Comparison of ENCODE assay signal across 11 mouse cellular contexts in genomic region chr7:81492628-81493027, GRCm38 (mm10). TPM values are rescaled to one million over a fixed set of nuclear protein-coding genes. Genes with fewer than 3 reads are reported as not detected.
A peak's percentile ranks its signal among the peaks of the same experiment; 100 is the strongest.
DNase-seq lines count a peak whose midpoint lies in the region; ATAC-seq and TF ChIP-seq lines count a peak whose summit lies in the region.
"Had no signal": no experiment of that assay in that cellular context is flagged by ENCODE, and none has a peak within 500 bp of the region (broad histone marks: within the 10 kb centered on the region; RNA-seq: fewer than 3 reads in every experiment).

No protein-coding gene starts in this region.

- no peaks in the 10 kb centered on the region for H3K36me3 ChIP-seq in testis, adult 2 months (ENCODE audit: control insufficient read depth, insufficient read depth, low read length)
- no peaks in the 10 kb centered on the region for H3K36me3 ChIP-seq in midbrain, embryonic 11.5 days (ENCODE audit: control insufficient read depth, insufficient read depth, low read length)

- H3K4me1 ChIP-seq in testis, adult 2 months (ENCODE audit: control insufficient read depth, insufficient read depth, low read length) = peaks cover 11% of the 10 kb centered on the region
- peaks cover 28% of the 10 kb centered on the region for H3K4me1 ChIP-seq in midbrain, embryonic 11.5 days (ENCODE audit: control insufficient read depth, insufficient read depth, low read length)

- H3K4me3 ChIP-seq in gastrocnemius, adult 2 months = peak overlapping the region; percentile 70
- H3K4me3 ChIP-seq in testis, adult 2 months (ENCODE audit: control insufficient read depth, low read depth, low read length) = peak overlapping the region; percentile 10; the same call in 1 of the 2 replicates
- H3K4me3 ChIP-seq in midbrain, embryonic 11.5 days (ENCODE audit: low read depth, low read length) = peak overlapping the region; percentile 70

- WGBS in midbrain, embryonic 11.5 days = 40% methylated on average over 9 of the region's 9 CpGs

- ATAC-seq in midbrain, embryonic 11.5 days (ENCODE audit: low FRiP score) = no peak

- H3K4me2 ChIP-seq in midbrain, embryonic 11.5 days = peak overlapping the region; percentile 84

- H3K27me3 ChIP-seq in testis, adult 2 months (ENCODE audit: control insufficient read depth, insufficient read depth, low read length) = no peaks in the 10 kb centered on the region
- H3K27me3 ChIP-seq in midbrain, embryonic 11.5 days (ENCODE audit: control insufficient read depth, insufficient read depth, low read length) = no peaks in the 10 kb centered on the region

- H3K9ac ChIP-seq in midbrain, embryonic 11.5 days (ENCODE audit: low read length) = peak overlapping the region; percentile 62

- no peak for DNase-seq in gastrocnemius, adult 2 months
- no peak for DNase-seq in gastrocnemius, postnatal 36 days
- no peak for DNase-seq in testis, postnatal 14 days (ENCODE audit: low spot score)
- DNase-seq in midbrain, embryonic 11.5 days (ENCODE audit: low spot score, missing footprints) = peak; percentile 86
- DNase-seq in adrenal gland, postnatal 14 days = no peak
- DNase-seq in thymus, adult 18-20 months = no peak
- no peak for DNase-seq in ovary, adult 18-20 months (ENCODE audit: low spot score)

- intact Hi-C loops in gastrocnemius, adult 2 months (cut with DNase I) = loop anchor here (2.0 kb wide), 1 partner anchor 38 kb away; the partner anchor contains the start of gene Cpeb1
- intact Hi-C loops in gastrocnemius, postnatal 36 days (cut with DNase I) = no loop called here

- H3K9me3 ChIP-seq in midbrain, embryonic 11.5 days (ENCODE audit: control insufficient read depth, low read length) = no peaks in the 10 kb centered on the region

- H3K27ac ChIP-seq in gastrocnemius, adult 2 months = no peak overlapping the region
- H3K27ac ChIP-seq in testis, adult 2 months (ENCODE audit: control insufficient read depth, insufficient read depth, low read depth, low read length) = no peak overlapping the region
- H3K27ac ChIP-seq in midbrain, embryonic 11.5 days (ENCODE audit: low read depth, low read length) = no peak overlapping the region

- TF ChIP-seq POLR2A in testis, adult 2 months (IDR thresholded peaks at IDR 0.05; ENCODE audit: control insufficient read depth, low read depth, low read length) = no peak

- TF ChIP-seq CTCF in gastrocnemius, adult 2 months (IDR thresholded peaks at IDR 0.05) = no peak
- no peak for TF ChIP-seq CTCF in testis, adult 2 months (IDR thresholded peaks at IDR 0.05; ENCODE audit: control insufficient read depth, insufficient read depth, insufficient replicate concordance, low read depth, low read length)

RNA-seq across cellular contexts. Expression of gene Ap3b2, which starts 1.1 kb away (rescaled TPM):
- under 1 TPM; 0.20 TPM for total RNA-seq in gastrocnemius, adult 2 months (2021)
- total RNA-seq in gastrocnemius, postnatal 36 days (2021) = under 1 TPM; 0.59 to 0.62 TPM
- 0.22 and 0.40 TPM in 2 replicates for polyA plus RNA-seq in testis, adult 2 months (2012; rRNA removed)
- polyA plus RNA-seq in midbrain, embryonic 11.5 days (2014; fragmentation: Nextera tagmentation; extraction: Ambion mirVana) = 33.4 and 34.4 TPM in 2 replicates
- total RNA-seq in adrenal gland, postnatal 14 days (2021) = 8.8 and 11.7 TPM in 2 replicates
- total RNA-seq: liver, adult 2 months had no signal
- polyA plus RNA-seq: liver, adult 2 months had no signal

RNA-seq across cellular contexts. Expression of gene BC048679, which starts 5.5 kb away (rescaled TPM):
- 10 to 100 TPM in 1 of 2 experiments, 1 to 10 TPM in 1; 1.4 to 10.7 TPM for total RNA-seq in gastrocnemius, adult 2 months (2021)
- total RNA-seq in gastrocnemius, postnatal 36 days (2021) = 1 to 10 TPM; 2.3 to 3.5 TPM
- polyA plus RNA-seq in testis, adult 2 months (2012; rRNA removed) = 0.77 and 13.1 TPM in 2 replicates
- not detected in 2 replicates for polyA plus RNA-seq in midbrain, embryonic 11.5 days (2014; fragmentation: Nextera tagmentation; extraction: Ambion mirVana)
- total RNA-seq in adrenal gland, postnatal 14 days (2021) = not detected in 2 replicates
- total RNA-seq: liver, adult 2 months had no signal
- polyA plus RNA-seq: brain, embryonic 14.5 days; liver, adult 2 months; Patski had no signal

RNA-seq across cellular contexts. Expression of gene Cpeb1, which starts 37.4 kb away (rescaled TPM):
- total RNA-seq in gastrocnemius, adult 2 months (2021) = 10 to 100 TPM; 27.1 to 43.3 TPM
- total RNA-seq in gastrocnemius, postnatal 36 days (2021) = 10 to 100 TPM; 22.0 to 28.9 TPM
- 9.2 and 12.0 TPM in 2 replicates for polyA plus RNA-seq in testis, adult 2 months (2012; rRNA removed)
- polyA plus RNA-seq in midbrain, embryonic 11.5 days (2014; fragmentation: Nextera tagmentation; extraction: Ambion mirVana) = 1.4 and 2.2 TPM in 2 replicates
- total RNA-seq in adrenal gland, postnatal 14 days (2021) = 13.1 and 17.1 TPM in 2 replicates

Comparison
In these comparisons a context has a peak if more than half of its experiments do, and no peak if none do; other contexts are left out.
1. H3K4me3 ChIP-seq: peak in every context shown above with its lines; median percentile 70 in gastrocnemius, adult 2 months; 70 in midbrain, embryonic 11.5 days; 10 in testis, adult 2 months.